Mouse (Mus musculus) lung, embryonic 16.5 days (tissue): ENCODE results near the gene Olfr1510. TPM values are rescaled to one million over a fixed set of nuclear protein-coding genes. Genes with fewer than 3 reads are reported as not detected.

Experiments used
- ATAC-seq: fragments of 200-750 bp; cut with Nextera tagmentation; 2 replicates; pipeline ENCODE4 v1.8.0; 2017; ENCODE audit warnings: low read depth, mild to moderate bottlenecking, moderate library complexity
- H3K27ac ChIP-seq: fragments of 300-500 bp; sonication (generic); 2 replicates; pipeline ENCODE4 v1.5.1; 2014; ENCODE audit warnings: mild to moderate bottlenecking, control low read depth, low read length
- H3K27me3 ChIP-seq: fragments of 300-500 bp; sonication (generic); 2 replicates; pipeline ENCODE4 v1.6.1; 2014; ENCODE audit warnings: low read depth, low read length, mixed read lengths; ENCODE audit not compliant: control insufficient read depth, insufficient read depth
- H3K36me3 ChIP-seq: fragments of 300-500 bp; sonication (generic); 2 replicates; pipeline ENCODE4 v1.6.1; 2014; ENCODE audit warnings: low read length; ENCODE audit not compliant: control insufficient read depth, insufficient read depth
- H3K4me1 ChIP-seq: fragments of 300-500 bp; sonication (generic); replicated peaks from 2 replicates; pipeline ENCODE4 v1.6.1; 2014; ENCODE audit warnings: low read length, mixed read lengths; ENCODE audit not compliant: control insufficient read depth, insufficient read depth
- H3K4me2 ChIP-seq: fragments of 300-500 bp; sonication (generic); 2 replicates; pipeline ENCODE4 v1.6.1; 2014; ENCODE audit warnings: low read depth, low read length, control low read depth
- H3K4me3 ChIP-seq: fragments of 300-500 bp; sonication (generic); 2 replicates; pipeline ENCODE4 v1.5.1; 2014; ENCODE audit warnings: mild to moderate bottlenecking, low read length, control low read depth
- H3K9ac ChIP-seq: fragments of 300-500 bp; sonication (generic); 2 replicates; pipeline ENCODE4 v1.6.1; 2014; ENCODE audit warnings: low read length, control low read depth
- H3K9me3 ChIP-seq: fragments of 300-500 bp; sonication (generic); 2 replicates; pipeline ENCODE4 v1.6.1; 2016; ENCODE audit warnings: low read length; ENCODE audit not compliant: control insufficient read depth
- WGBS: fragments of 180-500 bp; shearing (Covaris S2); extraction: QIAGEN DNeasy Blood & Tissue Kit; methylation state at CpG from one replicate; pipeline ENCODE4 v1.1.7; 2014; 5-methylcytosine and 5-hydroxymethylcytosine counted together
- polyA plus RNA-seq: library from polyadenylated mRNA; unstranded; fragments of >200 nt; fragmentation: Nextera tagmentation; extraction: Ambion mirVana; gene quantifications from 2 replicates; pipeline ENCODE4 v1.2.1, GENCODE M21; 2015

Olfr1510 gene
- polyA plus RNA-seq, 1 experiment from 2014 or later: not detected

DNA sequence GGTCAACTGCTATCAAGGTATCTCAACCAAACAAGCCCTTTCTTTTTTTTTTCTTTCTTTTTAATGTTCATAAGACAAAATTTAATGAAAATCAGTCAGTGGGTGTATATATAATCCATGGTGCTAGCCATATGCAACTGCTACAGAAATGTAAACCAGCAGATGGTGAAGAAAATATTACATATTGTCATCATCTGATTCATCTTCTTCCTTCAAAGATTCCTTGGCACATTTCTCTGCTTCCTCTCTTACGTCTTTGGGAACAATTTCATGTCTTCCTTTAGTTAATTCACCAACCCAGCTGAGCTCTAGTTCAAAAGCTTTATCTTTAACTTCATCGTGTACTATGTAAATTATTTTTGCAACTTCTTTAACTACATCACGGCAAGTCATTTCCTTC, 45.4 kb downstream of the Olfr1510 start:
- Histone ChIP-seq H3K4me3 (no peak overlapping the region), H3K36me3 (no peaks in the 10 kb centered on the region), H3K9me3 (no peaks in the 10 kb centered on the region), H3K27ac (no peak overlapping the region), H3K27me3 (no peaks in the 10 kb centered on the region), H3K9ac (no peak overlapping the region), H3K4me1 (no peaks in the 10 kb centered on the region), H3K4me2 (no peak overlapping the region)
- no peak for ATAC-seq
- 76% methylated on average over 3 of the region's 3 CpGs for WGBS

Other genes starting within 250 kb of the Olfr1510 start
- 51.8 and 55.8 TPM in 2 replicates for gene Supt16, start 217.0 kb downstream of the Olfr1510 start, polyA plus RNA-seq
- gene Chd8, start 156.6 kb downstream of the Olfr1510 start, polyA plus RNA-seq: 32.6 and 33.8 TPM in 2 replicates
- 37.7 and 43.4 TPM in 2 replicates for gene Tox4, start 135.2 kb downstream of the Olfr1510 start, polyA plus RNA-seq
- gene Rab2b, start 134.8 kb downstream of the Olfr1510 start, polyA plus RNA-seq: 17.9 and 18.6 TPM in 2 replicates
- 42.3 and 46.1 TPM in 2 replicates for gene Mettl3, start 109.2 kb downstream of the Olfr1510 start, polyA plus RNA-seq
- gene Sall2, start 85.6 kb downstream of the Olfr1510 start, polyA plus RNA-seq: 14.0 and 16.7 TPM in 2 replicates
- not detected in 2 replicates for gene Olfr1513, start 58.0 kb downstream of the Olfr1510 start, polyA plus RNA-seq
- not detected in 2 replicates for gene Olfr1512, start 35.2 kb downstream of the Olfr1510 start, polyA plus RNA-seq
- gene Olfr1511, start 17.0 kb downstream of the Olfr1510 start, polyA plus RNA-seq: not detected in 2 replicates
- gene Olfr1509, start 28.6 kb upstream of the Olfr1510 start, polyA plus RNA-seq: not detected in 2 replicates
- not detected in 2 replicates for gene Olfr1508, start 53.1 kb upstream of the Olfr1510 start, polyA plus RNA-seq
- gene Olfr1507, start 81.4 kb upstream of the Olfr1510 start, polyA plus RNA-seq: not detected in 2 replicates